Mouse (Mus musculus) MEL (cell line): Measurements from ENCODE around the gene Trip12.

Source experiments
- CTCF ChIP-seq, 3 experiments: IDR thresholded peaks in 2 of 3; conservative IDR thresholded peaks in 1 of 3; 2 replicates each; pipeline ENCODE4 v1.5.1; 2011 to 2012; ENCODE audit warnings: low read length in 3 of 3, low read depth in 2 of 3, mild to moderate bottlenecking in 2 of 3, improper control_type of control experiment in 1 of 3, inconsistent platforms in 1 of 3, mixed read lengths in 1 of 3, moderate library complexity in 1 of 3; ENCODE audit not compliant: control insufficient read depth in 1 of 3, insufficient read depth in 1 of 3, poor library complexity in 1 of 3, severe bottlenecking in 1 of 3
- ELF1 ChIP-seq: IDR thresholded peaks from 2 replicates; pipeline ENCODE4 v1.6.1; 2014; ENCODE audit warnings: low read depth, mild to moderate bottlenecking, inconsistent platforms, low read length, improper control_type of control experiment, moderate library complexity
- MAX ChIP-seq: IDR thresholded peaks from 2 replicates; pipeline ENCODE4 v1.6.1; 2011; ENCODE audit warnings: low read length, improper control_type of control experiment
- MAZ ChIP-seq: IDR thresholded peaks from 2 replicates; pipeline ENCODE4 v1.6.1; 2012; ENCODE audit warnings: low read depth, mild to moderate bottlenecking, inconsistent platforms, low read length, improper control_type of control experiment
- POLR2A ChIP-seq, 2 experiments: IDR thresholded peaks; 2 replicates each; pipeline ENCODE4 v1.6.1; 2011 to 2012; ENCODE audit warnings: low read length in 2 of 2, mild to moderate bottlenecking in 2 of 2, control low read depth in 1 of 2, improper control_type of control experiment in 1 of 2, low read depth in 1 of 2, moderate library complexity in 1 of 2; ENCODE audit not compliant: control insufficient read depth in 1 of 2, insufficient read depth in 1 of 2, poor library complexity in 1 of 2
- RCOR1 ChIP-seq: IDR thresholded peaks from 2 replicates; pipeline ENCODE4 v1.6.1; 2012; ENCODE audit warnings: low read depth, mild to moderate bottlenecking, inconsistent platforms, low read length, improper control_type of control experiment
- SMC3 ChIP-seq: IDR thresholded peaks from 2 replicates; pipeline ENCODE4 v1.6.1; 2011; ENCODE audit warnings: low read depth, low read length, improper control_type of control experiment
- TAL1 ChIP-seq: IDR thresholded peaks from 2 replicates; pipeline ENCODE4 v1.6.1; 2012; ENCODE audit warnings: mild to moderate bottlenecking, inconsistent platforms, low read length, moderate library complexity, mixed read lengths
- USF2 ChIP-seq, 2 experiments: IDR thresholded peaks; 2 replicates each; pipeline ENCODE4 v1.6.1; 2011 to 2012; ENCODE audit warnings: improper control_type of control experiment in 2 of 2, low read length in 2 of 2, borderline replicate concordance in 1 of 2, inconsistent platforms in 1 of 2, low read depth in 1 of 2, mild to moderate bottlenecking in 1 of 2; ENCODE audit not compliant: insufficient read depth in 1 of 2

GRCm38 (mm10) chr1:84709406-84709805 is 130.9 kb downstream of the Trip12 start:
- TF ChIP-seq TAL1 = no peak
- TF ChIP-seq SMC3 = no peak
- TF ChIP-seq RCOR1 = no peak
- TF ChIP-seq POLR2A (IDR thresholded peaks at IDR 0.05; ENCODE audit: control insufficient read depth in 1 of 2, insufficient read depth in 1 of 2, low read depth in 1 of 2, low read length in 2 of 2, poor library complexity in 1 of 2) = no peak
- TF ChIP-seq CTCF (IDR thresholded peaks at IDR 0.05 in 2 of 3, conservative IDR thresholded peaks at IDR 0.05 in 1 of 3; ENCODE audit: control insufficient read depth in 1 of 3, insufficient read depth in 1 of 3, low read depth in 2 of 3, low read length in 3 of 3, poor library complexity in 1 of 3, severe bottlenecking in 1 of 3) = no peak
- TF ChIP-seq ELF1 = no peak
- TF ChIP-seq MAX = no peak
- no peak for TF ChIP-seq MAZ
- no peak for TF ChIP-seq USF2 (IDR thresholded peaks at IDR 0.05; ENCODE audit: borderline replicate concordance in 1 of 2, insufficient read depth in 1 of 2, low read depth in 1 of 2, low read length in 2 of 2)
